Mouse (Mus musculus) macrophage (primary cell): ENCODE results near the gene Nrtn. TPM values are rescaled to one million over a fixed set of nuclear protein-coding genes. Genes with fewer than 3 reads are reported as not detected.

Source experiments
- H3K27ac ChIP-seq: fragments of 350-480 bp; formaldehyde crosslinking; 2 replicates; pipeline ENCODE4 v1.9.0; 2021
- H3K36me3 ChIP-seq: fragments of 350-480 bp; formaldehyde crosslinking; 2 replicates; pipeline ENCODE4 v1.9.0; 2021; ENCODE audit errors: inconsistent target
- H3K4me3 ChIP-seq: fragments of 350-480 bp; formaldehyde crosslinking; 2 replicates; pipeline ENCODE4 v1.9.0; 2021; ENCODE audit errors: inconsistent target
- H3K79me2 ChIP-seq: fragments of 350-480 bp; formaldehyde crosslinking; 2 replicates; pipeline ENCODE4 v1.9.0; 2021; ENCODE audit errors: inconsistent target
- WGBS: methylation state at CpG from one replicate; pipeline ENCODE4 v1.1.7; 2026; ENCODE audit warnings: inconsistent platforms; ENCODE audit not compliant: missing documents; 5-methylcytosine and 5-hydroxymethylcytosine counted together
- polyA plus RNA-seq: library from polyadenylated mRNA; stranded (reverse); fragments of 250-400 nt; gene quantifications from 3 replicates; pipeline ENCODE4 v1.2.4, GENCODE M21; 2018; ENCODE audit warnings: inconsistent platforms

Gene Nrtn
- polyA plus RNA-seq, 1 experiment from 2014 or later = not detected

DNA sequence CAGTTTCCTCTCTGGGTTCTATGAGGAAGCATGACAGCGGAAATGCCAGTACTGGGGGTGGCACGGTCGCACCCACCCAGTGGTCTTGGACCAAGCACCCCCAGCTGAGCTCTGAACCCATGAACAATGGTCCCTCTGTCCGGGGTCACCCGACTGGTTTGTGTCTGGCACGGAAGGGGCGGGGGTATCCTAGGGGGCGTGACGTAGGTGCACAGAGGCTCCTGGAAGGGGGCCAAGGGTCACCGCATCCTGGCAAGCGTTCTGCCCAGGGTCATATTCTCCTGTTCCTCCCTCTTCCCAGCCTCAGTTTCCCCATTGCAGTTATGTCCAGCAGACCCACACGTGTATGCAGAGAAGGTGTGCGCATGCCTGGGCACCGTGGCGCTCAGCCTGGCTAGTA lies 3.9 kb downstream of the Nrtn start:
- WGBS = 37% methylated on average over 13 of the region's 15 CpGs
- H3K27ac ChIP-seq = no peak overlapping the region
- H3K79me2 ChIP-seq = no peaks in the 10 kb centered on the region
- H3K36me3 ChIP-seq = no peaks in the 10 kb centered on the region
- no peak overlapping the region for H3K4me3 ChIP-seq

DNA sequence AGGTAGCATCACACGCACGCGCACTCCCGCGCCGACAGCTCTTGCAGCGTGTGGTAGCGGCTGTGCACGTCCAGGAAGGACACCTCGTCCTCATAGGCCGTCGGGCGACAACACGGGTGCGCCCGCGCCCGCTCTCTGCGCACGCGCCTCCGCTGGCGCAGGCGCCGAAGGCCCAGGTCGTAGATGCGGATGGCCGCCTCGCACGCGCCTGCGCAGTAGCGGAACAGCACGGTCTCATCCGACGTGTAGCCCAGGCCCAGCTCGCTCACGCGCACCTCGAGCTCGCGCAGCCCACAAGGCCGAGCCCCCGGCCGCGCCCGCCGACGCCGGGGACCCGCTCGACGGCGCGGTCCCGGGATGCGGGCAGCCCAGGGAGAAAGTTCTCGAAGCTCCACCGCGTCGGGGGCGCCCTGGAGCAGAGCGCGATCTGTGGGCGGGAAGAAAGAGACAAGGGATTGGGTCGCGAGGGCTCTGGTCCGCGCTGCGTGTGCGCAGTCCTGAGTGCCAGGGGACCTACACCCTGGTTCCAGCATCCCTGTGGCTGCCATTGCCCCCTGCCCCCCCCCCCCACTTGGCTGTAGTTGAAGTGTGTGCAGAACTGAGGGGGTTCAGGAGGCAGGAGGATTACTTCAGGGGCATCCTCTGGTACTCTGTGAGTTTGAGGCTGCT lies 5.8 kb downstream of the Nrtn start:
- WGBS = 55% methylated on average over 58 of the region's 71 CpGs
- no peaks in the 10 kb centered on the region for H3K36me3 ChIP-seq
- no peak overlapping the region for H3K27ac ChIP-seq
- H3K79me2 ChIP-seq = no peaks in the 10 kb centered on the region
- H3K4me3 ChIP-seq = no peak overlapping the region

DNA sequence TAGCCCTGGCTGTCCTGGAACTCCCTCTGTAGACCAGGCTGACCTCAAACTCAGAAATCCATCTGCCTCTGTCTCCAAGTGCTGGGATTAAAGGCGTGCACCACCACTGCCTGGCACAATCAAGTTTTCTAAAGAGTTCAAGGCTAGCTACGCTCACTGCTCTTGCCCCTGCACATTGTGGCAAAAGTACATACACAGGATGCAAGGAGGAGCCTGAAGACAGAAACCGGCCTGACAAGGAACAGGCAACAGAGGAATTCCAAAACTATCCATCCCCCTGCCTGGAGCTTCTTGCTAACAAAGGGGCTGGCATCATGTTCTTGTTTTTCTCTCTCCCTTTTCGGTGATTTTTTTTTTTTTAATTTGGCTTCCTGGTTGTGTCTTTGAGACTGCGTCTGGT lies 13.2 kb downstream of the Nrtn start:
- no peaks in the 10 kb centered on the region for H3K79me2 ChIP-seq
- 42% methylated on average over 4 of the region's 5 CpGs for WGBS
- no peaks in the 10 kb centered on the region for H3K36me3 ChIP-seq
- no peak overlapping the region for H3K27ac ChIP-seq
- H3K4me3 ChIP-seq = no peak overlapping the region

DNA sequence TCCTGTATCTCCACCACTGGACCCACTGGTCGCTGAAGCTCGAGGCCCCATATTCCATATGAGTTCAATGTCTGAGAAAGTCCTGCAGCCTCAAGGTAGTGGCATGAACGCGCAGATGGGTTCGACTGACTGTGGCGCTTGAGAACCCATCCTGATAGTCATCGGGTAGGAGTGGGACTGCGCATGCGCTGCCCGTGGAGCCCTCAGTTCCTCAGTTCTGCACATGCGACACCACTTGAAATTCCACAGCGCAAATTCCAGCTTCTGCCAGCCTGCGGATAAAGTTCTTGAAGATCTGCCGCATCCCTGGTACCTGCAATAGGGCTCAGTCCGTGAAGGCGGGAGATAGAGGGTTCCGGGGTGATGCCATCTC lies 16.6 kb downstream of the Nrtn start:
- 83% methylated on average over 16 of the region's 17 CpGs for WGBS
- Histone ChIP-seq H3K27ac (no peak overlapping the region), H3K4me3 (no peak overlapping the region), H3K79me2 (no peaks in the 10 kb centered on the region), H3K36me3 (no peaks in the 10 kb centered on the region)

DNA sequence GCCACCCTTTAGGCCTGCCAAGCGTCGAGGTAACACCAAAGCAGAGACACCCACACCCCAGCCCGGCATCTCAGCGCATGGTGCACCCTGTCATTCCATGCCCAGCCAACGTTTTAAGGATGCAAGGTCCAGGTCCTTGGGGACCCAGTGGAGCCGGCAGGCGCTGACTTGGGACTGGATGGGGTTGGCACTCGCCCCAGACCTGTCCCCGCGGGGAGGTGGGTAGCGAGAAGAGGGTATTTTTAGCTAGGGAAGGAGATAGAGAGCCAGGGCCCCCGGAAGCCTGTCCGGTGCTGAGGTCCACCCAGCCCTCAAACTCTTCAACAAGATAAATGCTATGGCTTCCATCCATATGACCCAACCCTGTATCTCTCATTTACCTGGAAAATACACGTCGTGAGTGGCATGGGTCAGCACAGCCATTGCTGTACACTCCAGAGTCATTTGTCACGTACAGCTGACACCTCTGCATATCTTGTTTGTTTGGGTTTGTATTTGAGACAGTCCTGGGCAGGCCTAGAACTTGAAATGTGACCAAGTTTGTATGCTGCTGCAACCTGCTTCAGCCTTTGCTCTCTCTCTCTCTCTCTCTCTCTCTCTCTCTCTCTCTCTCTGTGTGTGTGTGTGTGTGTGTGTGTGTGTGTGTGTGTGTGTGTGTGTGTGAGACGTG lies 17.1 kb downstream of the Nrtn start:
- no peak overlapping the region for H3K4me3 ChIP-seq
- H3K79me2 ChIP-seq = no peaks in the 10 kb centered on the region
- H3K36me3 ChIP-seq = no peaks in the 10 kb centered on the region
- no peak overlapping the region for H3K27ac ChIP-seq
- WGBS = 92% methylated on average over 16 of the region's 17 CpGs

- H3K79me2 ChIP-seq = no peaks in the 10 kb centered on the region
- H3K4me3 ChIP-seq = no peak overlapping the region
- H3K36me3 ChIP-seq = no peaks in the 10 kb centered on the region
- H3K27ac ChIP-seq = no peak overlapping the region
- WGBS = 87% methylated on average over 10 of the region's 10 CpGs
Observed at GRCm38 (mm10) chr17:56738221-56738620, 19.1 kb downstream of the Nrtn start.

DNA sequence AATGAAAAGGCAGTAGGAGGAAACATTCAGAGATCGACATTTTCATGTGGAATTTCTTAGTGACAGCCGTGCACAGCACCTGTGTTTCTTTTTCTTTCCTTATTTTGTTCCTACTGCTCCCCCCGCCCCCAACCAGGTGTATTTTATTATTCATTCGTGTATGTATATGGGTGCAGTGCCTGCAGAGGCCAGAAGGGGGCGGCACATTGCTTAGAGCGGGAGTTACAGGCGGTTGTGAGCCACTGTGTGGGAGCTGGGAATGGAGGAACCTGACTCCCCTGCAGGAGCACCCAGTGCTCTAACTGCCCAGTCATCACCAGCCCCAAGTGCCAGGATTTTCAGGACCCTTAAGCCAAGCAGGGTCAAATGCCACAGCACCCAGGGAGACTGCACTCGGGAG lies 20.8 kb downstream of the Nrtn start:
- H3K27ac ChIP-seq = no peak overlapping the region
- H3K79me2 ChIP-seq = no peaks in the 10 kb centered on the region
- no peaks in the 10 kb centered on the region for H3K36me3 ChIP-seq
- no peak overlapping the region for H3K4me3 ChIP-seq
- WGBS = 59% methylated on average over 8 of the region's 8 CpGs

DNA sequence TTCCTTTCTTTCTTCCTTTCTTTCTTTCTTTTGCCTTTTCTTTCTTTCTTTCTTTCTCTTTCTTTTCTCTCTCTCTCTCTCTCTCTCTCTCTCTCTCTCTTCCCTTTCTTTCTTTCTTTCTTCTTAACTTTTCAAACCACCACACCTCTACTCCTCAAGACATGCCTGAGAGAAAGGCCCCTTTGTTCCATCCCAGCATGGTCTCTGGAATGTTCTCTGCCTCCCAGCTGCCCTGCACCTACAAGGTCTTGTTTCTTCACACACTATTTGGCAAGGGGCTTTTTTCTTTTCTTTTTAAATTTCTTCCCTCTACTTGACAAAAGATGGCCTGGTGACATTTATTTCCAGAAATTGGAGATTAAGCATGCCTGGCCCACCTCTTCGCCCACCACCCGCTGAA lies 27.7 kb downstream of the Nrtn start:
- WGBS = 78% methylated on average over 2 of the region's 2 CpGs
- Histone ChIP-seq H3K36me3 (no peaks in the 10 kb centered on the region), H3K27ac (no peak overlapping the region), H3K79me2 (no peaks in the 10 kb centered on the region), H3K4me3 (no peak overlapping the region)

DNA sequence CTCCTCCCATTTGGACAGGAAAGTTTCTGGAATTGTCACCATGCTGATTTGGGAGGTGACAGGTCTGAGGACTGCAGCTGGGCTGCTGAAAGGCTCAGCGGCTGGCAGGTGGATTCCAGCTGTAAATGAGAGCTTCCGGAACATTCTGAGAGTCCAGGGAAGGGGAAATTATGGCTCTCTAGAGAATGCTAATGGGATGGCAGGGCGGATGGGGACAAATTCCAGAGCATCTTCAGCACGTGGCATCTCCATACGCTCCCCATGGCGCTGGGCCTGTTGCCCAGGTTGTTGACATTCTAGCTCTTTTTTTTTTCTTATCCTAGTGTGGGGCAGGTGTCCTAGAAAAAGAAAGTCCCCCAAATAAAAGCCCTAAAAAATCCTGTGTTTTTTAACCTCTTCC lies 28.2 kb downstream of the Nrtn start:
- Histone ChIP-seq H3K79me2 (no peaks in the 10 kb centered on the region), H3K27ac (no peak overlapping the region), H3K4me3 (no peak overlapping the region), H3K36me3 (no peaks in the 10 kb centered on the region)
- WGBS = 89% methylated on average over 6 of the region's 6 CpGs

DNA sequence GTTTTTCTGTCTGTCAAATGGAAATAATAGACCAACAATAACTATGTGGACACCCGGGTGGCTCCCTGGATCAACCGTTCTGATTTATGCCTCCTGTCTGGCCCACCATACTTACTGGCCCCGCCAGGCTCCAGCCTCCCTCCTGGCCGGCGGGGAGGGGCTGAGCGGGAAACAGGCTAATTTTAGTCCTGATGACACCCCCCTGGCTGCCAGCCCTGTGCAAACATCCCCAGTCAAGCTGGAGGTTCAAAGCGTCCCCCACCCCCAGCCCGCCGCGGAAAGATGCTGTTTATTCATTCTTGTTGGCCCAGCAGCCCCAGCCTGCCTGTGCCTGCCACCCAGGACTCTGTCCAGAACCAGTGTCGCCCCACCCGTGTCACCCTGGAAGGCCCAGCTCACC lies 29.2 kb downstream of the Nrtn start:
- H3K4me3 ChIP-seq = no peak overlapping the region
- H3K36me3 ChIP-seq = peaks cover under 1% of the 10 kb centered on the region; the same call in 1 of the 2 replicates
- 41% methylated on average over 12 of the region's 12 CpGs for WGBS
- H3K27ac ChIP-seq = no peak overlapping the region
- H3K79me2 ChIP-seq = no peaks in the 10 kb centered on the region

- no peak overlapping the region for H3K4me3 ChIP-seq
- no peaks in the 10 kb centered on the region for H3K79me2 ChIP-seq
- peaks cover 5% of the 10 kb centered on the region; the same call in 1 of the 2 replicates for H3K36me3 ChIP-seq
- H3K27ac ChIP-seq = no peak overlapping the region
- 34% methylated on average over 12 of the region's 12 CpGs for WGBS
Observed at GRCm38 (mm10) chr17:56727659-56728058, 29.7 kb downstream of the Nrtn start.

DNA sequence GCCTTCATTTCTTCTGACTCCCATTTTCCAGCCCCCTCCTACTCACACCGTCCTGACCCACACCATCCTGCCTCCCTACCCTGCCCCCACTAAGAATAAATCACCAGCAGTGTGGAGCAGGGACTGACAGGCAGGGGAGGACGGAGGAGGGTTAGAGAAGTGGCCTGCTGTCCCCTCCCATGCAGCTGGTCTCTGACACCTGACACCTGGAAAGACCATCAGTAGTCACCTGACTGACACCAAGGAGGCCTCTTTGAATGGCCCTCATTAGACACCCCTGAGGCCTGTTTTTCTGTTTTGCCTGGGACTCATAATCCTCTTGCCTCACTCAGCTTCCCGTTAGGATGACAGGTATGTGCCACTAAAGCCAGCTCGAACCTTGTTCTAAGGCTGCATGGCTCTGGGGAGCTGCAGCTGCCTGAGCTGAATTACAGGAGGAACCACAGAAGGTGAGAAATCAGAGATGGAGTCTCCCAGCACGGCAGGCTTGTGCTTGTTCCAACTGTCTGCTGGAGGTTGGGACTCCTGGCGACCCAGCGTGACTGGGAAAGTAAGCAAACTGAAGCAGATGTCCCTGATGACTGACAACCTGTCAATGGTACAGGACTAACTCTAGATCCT lies 30.2 kb downstream of the Nrtn start:
- 53% methylated on average over 7 of the region's 7 CpGs for WGBS
- H3K4me3 ChIP-seq = no peak overlapping the region

DNA sequence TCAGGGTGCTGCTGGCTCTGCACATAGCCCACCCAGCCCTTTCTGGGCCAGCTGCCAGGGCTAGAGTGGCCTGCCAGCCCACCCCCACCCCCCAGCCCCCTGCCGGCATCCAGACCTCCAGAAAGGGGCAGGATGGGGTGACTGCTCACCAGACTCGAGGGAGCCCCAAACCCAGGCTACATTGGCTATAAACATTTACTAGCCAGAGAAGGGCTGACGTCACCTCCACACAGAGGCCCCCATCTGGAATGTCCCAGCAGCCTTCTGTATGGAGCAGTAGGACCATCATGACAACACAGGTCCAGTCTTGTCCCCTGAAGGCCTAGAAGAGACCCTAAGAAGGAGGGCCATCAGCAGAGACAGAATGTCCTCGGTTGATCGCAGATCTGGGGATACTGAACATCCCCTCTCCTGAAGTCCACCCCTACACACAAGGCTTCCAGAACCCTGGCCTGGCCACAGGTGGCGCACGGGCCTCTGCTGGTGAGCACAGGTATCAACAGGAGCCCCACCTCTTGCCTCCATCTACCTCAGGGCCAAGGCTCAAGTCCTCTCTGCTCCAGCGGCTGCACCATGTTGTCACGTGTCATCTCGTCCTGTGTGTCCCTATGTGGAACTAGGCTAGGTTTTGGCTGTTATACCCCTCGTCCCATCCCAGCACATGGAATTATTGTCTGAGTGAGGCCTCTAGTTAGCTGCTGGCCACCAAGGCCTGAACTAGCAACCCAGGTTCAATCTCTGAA lies 33.7 kb downstream of the Nrtn start:
- Histone ChIP-seq H3K79me2 (peaks cover 24% of the 10 kb centered on the region), H3K36me3 (peaks cover 15% of the 10 kb centered on the region; the same call in 1 of the 2 replicates), H3K27ac (no peak overlapping the region), H3K4me3 (no peak overlapping the region)
- WGBS = 89% methylated on average over 11 of the region's 11 CpGs

More for the DNA sequence above, 30.2 kb downstream of the Nrtn start:
- Histone ChIP-seq H3K36me3 (peaks cover 9% of the 10 kb centered on the region; the same call in 1 of the 2 replicates), H3K79me2 (no peaks in the 10 kb centered on the region), H3K27ac (no peak overlapping the region)

DNA sequence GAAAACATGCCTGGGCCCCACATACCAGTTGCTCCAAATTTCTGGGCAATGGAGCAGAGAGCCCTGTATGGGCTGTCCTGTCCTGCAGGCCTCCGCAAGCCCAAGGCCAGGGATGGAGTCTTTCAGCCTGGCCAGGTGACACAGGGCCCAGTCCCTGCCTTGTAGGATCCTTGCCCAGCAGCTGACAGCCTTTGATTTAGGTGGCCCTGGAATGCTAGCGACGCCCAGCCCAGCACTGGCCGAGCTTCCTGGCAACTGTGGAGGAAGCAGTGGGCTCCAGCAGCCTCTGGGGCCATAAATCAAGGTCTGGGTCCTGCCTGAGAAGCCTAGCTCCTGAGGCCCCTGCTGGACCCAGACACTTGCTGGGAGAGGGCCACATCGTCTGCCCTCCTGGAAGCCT lies 34.9 kb downstream of the Nrtn start:
- Histone ChIP-seq H3K4me3 (no peak overlapping the region), H3K27ac (no peak overlapping the region), H3K79me2 (peaks cover 33% of the 10 kb centered on the region), H3K36me3 (peaks cover 15% of the 10 kb centered on the region; the same call in 1 of the 2 replicates)
- WGBS = 84% methylated on average over 5 of the region's 5 CpGs
